Mouse (Mus musculus): ENCODE measurements at regions not wholly inside any gene's neighbourhood (a gene's known extent, or its start where the extent isn't known, plus 50 kb on each side); places are given as distances from the start of the nearest gene placed in this dataset.

DNA sequence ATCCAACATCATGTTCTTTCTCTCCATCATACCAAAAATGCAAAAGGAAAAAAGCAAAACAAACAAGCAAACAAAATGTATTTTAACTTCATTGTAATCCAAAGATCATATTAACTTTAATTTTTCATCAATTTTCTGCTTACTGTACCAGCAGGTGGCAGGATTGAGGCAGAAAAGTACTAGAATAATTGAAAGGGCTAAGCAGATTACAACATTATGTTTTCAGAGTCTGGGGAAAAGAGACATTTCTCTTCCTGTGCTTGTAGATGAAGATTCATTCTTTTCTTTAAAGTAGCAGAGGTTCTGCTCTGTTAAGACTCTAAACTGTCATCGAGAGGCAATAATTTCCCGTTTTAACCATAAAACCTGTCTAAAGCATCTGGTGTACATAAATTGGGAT is 394.7 kb upstream of the Slitrk6 start:
- DNase-seq, result peak; percentile 54

- no peak for DNase-seq
These were observed 361.7 kb upstream of the Slitrk6 start for GRCm38 (mm10) chr14:111116600-111116999.

DNA sequence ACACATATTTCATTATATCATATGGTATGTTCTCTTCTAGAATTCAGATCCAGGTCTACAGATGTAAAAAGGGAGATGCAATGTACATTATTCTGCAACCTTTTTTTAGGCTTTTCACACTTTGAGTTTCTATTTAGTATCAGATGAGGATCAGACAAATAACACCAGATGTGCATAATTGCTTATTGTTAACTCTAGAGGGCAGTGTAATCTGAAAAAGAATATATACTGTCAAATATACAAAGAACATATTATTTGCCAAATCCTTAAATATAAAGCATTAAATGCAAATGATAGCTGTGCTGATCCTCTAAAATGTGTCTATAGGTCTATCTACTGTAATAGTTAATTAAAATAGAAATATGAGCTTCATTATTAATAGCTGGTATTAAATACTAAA is 348.6 kb upstream of the Slitrk6 start:
- no peak for DNase-seq

GRCm38 (mm10) chr14:111100257-111100656 is 345.3 kb upstream of the Slitrk6 start:
- DNase-seq, result no peak

GRCm38 (mm10) chr14:111096229-111096628 is 341.3 kb upstream of the Slitrk6 start:
- no peak for DNase-seq

DNA sequence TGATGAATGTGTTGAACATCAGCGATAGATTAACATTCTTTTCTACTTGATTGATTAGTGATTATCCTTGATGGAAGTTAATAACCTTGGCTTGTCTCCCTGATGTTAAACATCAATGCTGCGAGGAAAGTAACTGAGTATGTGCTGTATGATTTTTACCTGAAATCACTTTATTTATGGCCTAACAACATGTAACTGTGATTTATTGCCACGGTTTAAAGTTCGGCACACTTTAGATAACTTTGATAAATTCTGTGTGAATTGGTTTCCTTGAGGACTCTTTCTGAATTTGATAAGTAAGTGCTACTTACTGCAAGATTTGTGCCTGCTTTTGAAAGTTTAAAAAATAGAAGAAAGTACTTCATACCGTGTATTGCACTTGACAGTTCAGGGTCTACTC is 319.6 kb upstream of the Slitrk6 start:
- no peak for DNase-seq

- DNase-seq, result no peak
These were observed 318.6 kb upstream of the Slitrk6 start for GRCm38 (mm10) chr14:111073529-111073928.
